Mouse (Mus musculus) heart, adult 2 months (tissue): ENCODE results near the gene Bpi.

Source experiments
- CTCF ChIP-seq: fragments of 200-600 bp; IDR thresholded peaks from 2 replicates; pipeline ENCODE4 v1.8.1; 2022; ENCODE audit warnings: antibody characterized with exemption, mild to moderate bottlenecking, moderate library complexity
- POLR2A ChIP-seq: fragments of 200-500 bp; IDR thresholded peaks from 2 replicates; pipeline ENCODE4 v1.6.1; 2011; ENCODE audit warnings: mild to moderate bottlenecking, low read depth, low read length, control low read depth; ENCODE audit not compliant: insufficient read depth

- TF ChIP-seq POLR2A (no peak), CTCF (no peak)
Measured at GRCm38 (mm10) chr2:158325609-158326008, 67.7 kb downstream of the Bpi start.
